Mouse (Mus musculus) ovary, postnatal 36 days (tissue): ENCODE measurements around the gene Sbf2.

Experiments
- DNase-seq: peaks from one replicate; pipeline ENCODE4 v3.0.0; 2022; ENCODE audit warnings: low spot score, mixed read lengths

Gene Sbf2

DNA sequence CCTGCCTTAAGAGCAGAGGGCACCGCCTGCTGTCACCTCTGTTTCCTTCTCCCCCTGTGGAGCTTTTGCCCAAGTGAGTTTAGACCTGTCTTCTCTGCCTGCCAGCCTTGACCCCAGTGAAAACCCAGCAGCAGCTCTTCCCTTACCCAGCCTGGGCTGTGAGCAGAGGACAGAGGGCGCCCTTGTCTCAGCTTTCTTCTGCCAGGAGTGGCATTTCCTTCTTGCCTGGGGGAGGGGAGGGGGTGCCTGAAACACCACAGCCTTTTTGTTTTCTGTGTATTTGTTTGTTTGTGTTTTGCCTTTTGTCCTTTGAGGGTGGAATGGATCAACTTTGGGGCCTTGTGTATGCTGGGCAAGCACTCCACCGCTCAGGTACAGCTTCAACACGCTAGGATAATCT, 342.3 kb downstream of the Sbf2 start:
- no peak for DNase-seq

DNA sequence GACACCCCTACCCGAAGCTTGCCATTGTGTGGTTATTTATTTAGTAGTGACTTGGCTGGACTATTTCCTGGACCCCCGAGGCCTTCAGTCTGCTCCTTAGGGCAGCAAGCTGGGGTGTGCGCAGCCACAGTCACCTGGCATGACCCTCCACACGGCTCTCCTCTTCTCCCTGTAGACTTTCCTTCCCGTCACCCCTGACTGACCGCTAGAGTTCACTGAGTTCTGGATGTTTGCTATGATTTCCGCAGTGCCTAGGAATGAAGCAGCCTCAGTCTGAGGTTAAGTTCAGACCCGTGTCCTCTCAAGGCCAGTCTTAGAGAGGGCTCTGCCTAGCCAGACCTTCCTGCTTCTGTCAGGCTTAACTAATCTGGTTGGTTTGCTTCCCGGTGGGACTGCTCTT, 342.9 kb downstream of the Sbf2 start:
- DNase-seq, result no peak

DNA sequence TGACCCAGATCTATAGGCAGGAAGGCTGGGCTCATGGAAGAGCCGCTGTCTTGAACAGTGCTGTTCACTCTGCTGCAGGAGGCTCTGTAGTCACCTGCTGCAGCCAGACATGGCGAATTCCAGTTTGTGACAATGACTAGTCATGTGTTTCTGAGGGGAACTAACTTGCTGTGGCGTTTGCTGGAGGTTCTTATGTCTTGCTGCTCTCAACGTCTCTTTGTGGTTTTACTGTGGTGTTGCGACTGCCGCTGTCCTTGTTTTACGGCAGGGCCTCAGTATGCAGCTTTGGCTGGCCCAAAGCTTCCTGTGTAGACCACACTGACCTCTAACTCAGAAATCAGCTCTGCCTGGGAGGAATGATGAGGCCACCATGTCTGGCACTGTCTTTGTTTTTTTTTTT, 344.3 kb downstream of the Sbf2 start:
- DNase-seq, result no peak

DNA sequence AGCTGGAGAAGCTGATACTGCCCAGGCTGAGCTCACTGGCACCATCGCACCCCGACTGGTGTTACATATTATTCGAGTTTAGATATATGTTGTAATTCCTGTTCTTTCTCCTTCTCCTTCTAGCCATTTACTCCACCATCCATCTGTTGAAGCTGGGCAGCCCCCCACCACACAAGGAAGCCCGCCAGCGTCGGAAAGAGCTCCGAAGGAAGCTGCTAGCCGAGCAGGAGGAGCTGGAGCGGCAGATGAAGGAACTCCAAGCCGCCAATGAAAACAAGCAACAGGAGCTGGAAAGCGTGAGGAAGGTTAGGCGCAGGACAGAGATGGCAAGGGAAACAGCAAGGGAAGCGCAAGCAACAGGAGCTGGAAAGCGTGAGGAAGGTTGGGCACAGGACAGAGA, 344.9 kb downstream of the Sbf2 start:
- DNase-seq, result no peak

DNA sequence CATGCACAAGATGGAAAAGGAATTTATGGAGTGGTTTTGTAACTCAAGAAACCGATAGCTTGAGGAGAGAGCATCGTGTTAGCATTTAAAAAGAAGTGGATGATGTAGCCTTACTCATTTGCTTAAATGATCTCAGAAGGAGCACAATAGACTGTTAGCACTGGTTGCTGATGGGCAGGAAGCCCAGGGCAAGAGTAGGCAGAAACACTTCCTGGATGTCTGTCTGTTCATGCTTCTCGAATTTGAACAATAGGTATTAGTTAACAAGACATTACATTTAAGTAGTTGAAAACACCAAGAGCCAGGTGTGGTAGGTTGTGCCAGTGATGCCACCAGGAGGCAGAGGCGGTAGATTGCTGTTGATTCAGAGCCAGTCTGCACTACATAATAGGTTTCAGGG, 346.2 kb downstream of the Sbf2 start:
- no peak for DNase-seq

DNA sequence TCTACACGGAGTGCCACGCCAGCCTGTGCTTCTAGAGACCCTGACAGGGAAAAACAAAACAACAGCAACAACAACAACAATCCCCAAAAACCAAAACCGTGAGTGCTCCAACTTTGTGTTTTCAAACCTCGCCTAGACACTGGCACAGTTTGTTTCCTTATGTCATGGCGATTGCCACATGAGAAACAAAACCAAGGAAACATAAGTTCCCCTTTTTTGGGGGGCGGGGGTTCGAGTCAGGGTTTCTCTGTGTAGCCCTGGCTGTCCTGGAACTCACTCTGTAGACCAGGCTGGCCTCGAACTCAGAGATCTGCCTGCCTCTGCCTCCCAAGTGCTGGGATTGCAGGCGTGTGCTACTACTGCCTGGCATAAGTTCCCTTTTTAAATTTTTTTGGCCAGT, 346.7 kb downstream of the Sbf2 start:
- DNase-seq, result no peak

DNA sequence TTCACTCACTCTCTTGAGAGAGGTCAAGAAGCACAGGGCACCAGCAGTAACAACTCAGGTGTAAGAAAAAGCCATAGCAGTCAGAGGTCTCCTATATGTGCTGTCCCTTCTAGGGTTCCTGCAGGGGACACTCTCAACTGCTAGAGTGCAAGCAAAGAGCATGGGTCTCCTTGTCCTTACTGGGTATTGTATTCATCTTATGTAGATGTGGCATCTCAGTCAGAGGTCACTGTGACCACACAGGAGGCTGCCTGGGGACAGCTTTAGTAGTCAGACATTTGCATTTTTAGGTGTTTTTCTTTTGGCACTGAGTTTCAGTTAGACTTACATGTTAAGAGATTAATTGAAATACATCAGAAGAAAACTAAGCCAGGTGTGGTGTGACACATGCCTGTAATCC, 347.7 kb downstream of the Sbf2 start:
- no peak for DNase-seq

DNA sequence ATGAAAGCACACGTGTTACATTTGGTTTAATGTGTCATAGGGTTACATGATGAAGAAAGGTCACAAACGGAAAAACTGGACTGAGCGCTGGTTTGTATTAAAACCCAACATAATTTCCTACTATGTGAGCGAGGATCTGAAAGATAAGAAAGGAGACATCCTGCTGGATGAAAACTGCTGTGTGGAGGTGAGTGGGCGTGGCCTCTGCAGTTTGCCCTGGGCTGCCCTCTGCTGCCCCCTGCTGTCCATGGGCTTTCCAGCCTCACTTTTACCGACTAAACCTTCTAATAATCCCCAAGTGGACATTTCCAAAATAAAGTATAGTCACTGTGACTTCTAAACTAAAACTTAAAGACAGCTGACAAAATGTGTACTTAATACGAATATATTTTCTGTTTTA, 348.9 kb downstream of the Sbf2 start:
- DNase-seq, result peak; percentile 88

DNA sequence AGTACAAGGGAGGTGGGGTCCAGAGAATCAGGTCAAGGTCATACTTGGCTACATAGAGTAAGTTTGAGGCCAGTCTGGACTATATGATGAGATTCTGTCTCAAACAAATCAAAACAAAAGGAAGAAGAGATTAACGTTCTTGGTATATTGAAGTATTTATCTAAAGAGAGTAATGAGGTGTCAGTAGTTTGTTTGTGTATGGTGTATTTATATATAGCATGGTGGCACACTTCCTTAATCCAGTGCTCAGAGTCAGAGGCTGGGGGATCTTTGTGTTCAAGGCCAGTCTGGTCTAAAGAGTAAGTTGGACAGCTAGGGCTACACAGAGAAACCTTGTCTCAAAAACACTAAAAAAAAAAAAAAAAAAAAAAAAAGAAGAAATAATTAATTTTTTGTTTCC, 351.2 kb downstream of the Sbf2 start:
- no peak for DNase-seq

DNA sequence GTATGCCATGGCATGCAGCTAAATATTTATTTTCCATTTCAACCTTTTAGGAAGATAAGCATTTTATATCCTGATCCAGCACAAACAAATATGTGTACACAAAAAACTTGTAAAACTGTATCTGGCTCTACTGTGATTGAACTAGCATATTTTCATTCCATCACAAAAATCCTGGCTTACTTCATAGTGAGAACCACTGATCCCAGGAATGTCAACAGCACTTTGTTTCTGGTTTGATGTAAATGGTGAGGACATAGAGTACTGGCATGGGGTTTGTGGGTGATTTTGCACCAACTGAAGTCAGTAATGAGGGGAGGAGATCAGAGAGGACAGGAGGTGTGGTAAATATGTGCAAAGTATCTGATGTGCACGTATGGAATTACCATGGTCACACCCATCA, 352.1 kb downstream of the Sbf2 start:
- no peak for DNase-seq

DNA sequence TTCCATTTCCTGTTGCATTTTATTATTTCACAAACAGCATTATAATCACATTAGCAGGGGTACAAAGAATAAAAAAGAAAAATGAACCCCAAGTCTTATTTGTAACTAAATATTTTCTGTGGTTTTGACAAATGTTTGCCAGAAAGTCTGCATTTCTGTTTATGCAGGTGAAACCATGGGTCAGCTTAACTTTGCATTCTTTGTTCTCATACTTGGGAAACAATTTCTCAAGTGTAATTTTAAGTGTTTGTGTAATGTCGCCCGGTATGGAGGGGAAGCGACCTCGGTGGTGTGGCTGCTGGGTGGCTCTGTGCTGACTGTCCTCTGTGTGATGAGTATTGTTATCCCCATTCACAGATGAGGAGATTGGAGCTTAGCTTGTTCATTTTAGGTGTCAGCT, 352.9 kb downstream of the Sbf2 start:
- DNase-seq, result no peak

DNA sequence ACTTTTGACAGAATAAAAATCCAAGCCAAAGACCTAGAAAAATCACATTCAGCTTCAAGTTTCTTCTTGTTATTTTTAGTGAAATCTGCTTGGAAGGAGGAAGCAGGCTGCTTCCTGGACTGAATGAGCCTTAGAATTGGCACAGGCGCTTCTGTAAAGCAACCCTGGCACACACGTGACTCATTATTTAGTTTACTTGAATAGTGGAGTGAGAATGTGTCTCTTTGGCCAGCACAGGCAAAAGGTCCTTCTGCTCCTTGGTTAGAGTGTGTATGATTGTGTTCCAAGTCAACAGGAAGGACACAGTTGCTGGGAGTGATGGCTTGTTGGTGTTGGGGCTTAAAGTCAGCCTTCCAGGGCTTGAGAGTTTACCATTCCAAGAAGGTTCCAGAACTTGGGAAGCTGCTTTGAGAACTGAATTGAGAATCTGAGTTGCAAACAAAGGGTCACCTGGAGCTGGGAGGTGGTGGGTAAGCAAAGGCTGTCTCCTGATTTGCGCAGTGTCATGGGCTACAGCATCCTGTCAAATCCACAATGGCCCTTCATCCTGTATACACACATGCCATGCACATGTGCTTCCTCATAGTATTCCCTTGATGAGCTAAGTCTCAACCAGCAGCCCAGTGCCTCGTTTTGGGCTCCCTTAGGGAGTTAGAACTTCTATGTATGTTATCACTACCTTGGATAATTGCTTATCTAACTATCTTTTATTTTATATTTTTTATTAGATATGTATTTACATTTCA, 354.6 kb downstream of the Sbf2 start:
- no peak for DNase-seq

DNA sequence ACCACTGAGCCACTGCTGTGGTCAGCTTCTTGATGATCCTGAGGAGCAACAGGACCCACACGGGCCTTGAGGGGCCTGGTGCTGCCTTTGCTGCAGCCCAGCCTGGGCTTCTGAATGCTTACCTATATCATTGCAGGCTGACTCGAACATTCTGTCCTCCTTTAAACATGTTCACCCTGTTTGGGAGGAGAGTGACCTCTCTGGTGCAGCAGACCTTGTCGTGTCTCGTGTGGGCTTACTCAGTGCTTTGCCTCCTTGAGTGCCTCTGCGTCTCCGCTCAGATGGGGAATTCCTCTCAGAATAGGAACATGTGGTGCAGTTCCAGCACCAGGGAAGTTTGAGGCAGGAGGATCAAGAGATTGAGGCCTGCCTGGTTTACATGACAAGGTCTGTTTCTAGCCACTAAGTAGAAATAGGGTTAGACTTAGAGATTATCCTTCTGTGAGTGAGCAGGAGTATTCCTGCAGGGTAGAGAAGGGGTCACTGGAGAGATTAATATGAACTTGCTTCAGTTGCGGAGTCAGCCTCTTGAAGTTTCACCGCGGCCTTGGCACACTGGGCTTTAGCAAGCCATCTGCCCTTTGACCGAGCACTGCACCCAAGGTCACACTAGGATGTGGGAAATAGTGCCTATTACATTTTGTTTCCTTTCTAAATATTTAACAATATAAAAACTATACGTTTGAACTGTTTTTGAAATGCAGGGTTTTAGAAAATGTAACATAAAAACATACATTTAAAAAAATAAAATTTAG, 356.3 kb downstream of the Sbf2 start:
- DNase-seq, result no peak
